Mouse (Mus musculus): ENCODE results near the gene Gpr18.

Gpr18 gene

DNA sequence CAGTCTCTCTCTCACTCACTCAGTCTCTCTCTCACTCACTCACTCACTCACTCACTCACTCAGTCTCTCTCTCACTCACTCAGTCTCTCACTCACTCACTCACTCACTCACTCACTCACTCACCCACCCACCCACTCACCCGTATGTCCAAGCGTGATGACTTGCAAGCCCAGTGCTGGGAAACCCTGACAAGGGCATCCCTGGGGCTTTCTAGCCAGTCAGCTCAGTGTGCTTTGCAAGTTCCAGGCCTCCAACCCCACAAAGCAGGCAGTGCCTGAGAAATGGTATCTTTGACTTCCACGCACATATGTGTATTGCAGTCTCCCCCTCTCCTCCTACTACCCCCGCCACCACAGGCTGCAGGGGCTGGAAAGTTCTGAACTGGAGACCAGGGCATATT lies 6.4 kb upstream of the Gpr18 start:
- DNase-seq (ENCODE audit: low spot score) = no peak

DNA sequence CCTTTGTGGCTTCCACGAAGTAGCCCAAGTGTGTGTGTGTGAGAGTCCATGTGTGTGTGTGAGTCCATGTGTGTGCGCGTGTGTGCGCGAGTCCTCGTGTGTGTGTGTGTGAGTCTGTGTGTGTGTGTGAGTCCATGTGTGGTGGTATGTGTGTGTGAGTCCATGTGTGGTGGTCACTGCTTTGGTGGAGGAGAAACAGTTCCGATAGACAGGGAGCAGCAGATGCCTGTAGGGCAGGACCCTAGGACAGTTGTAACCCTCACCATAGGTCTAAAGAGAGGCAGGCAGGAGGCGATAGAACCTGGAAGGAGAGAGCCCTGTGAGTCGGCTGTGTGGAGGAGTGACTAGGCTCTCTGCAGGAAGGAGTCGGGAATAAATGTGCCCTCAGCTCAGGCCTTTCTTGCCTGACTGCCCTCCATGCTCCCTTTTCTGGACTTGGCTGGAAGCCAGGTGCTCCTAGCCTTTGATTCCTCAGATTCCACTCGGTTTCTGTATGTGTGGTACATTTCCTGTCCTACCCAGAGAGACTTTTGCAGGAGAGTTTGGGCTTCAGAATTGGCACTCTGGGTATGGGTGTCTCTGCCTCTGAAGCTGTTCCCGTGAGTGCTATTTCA lies 5.0 kb upstream of the Gpr18 start:
- DNase-seq (ENCODE audit: low spot score) = no peak

DNA sequence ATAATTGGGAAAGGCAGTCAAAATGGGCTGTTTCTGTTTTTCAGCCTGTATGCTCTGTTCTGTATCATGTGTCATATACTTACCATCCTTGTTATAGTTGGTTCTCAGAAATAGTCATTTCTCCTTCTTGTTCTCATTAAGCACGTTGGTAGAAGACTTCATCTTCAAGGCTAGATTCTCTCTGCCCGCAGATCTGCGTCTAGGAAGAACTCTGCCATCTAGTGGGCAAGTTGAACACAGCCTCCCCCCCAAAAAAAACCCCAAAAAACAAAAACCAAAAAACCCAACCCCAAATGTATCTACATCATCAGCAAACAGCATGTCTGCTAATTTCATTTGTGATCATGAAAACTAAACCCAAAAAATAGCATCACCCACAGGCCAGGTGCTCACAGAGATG lies 4.2 kb upstream of the Gpr18 start:
- no peak for DNase-seq (ENCODE audit: low spot score)

DNA sequence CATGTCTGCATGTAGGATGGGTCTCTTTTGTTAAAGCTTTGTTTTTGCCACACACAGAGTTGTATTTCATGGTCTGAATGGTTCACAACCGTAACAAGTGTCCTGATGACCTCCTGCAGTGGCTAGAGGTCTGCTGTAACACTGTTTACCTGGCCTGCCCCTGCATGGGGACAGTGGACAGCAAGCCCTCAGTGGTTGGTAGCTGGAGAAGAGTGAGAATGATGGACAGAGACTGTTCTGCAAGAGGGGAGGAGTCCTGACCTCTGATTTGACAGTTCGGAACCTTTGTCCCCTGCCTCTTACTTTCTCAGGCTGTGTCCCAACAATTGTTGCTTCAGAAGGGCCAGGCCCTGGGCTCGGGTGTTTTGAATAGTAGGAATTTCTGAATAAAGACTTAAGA lies 2.7 kb upstream of the Gpr18 start:
- DNase-seq (ENCODE audit: low spot score) = no peak

DNA sequence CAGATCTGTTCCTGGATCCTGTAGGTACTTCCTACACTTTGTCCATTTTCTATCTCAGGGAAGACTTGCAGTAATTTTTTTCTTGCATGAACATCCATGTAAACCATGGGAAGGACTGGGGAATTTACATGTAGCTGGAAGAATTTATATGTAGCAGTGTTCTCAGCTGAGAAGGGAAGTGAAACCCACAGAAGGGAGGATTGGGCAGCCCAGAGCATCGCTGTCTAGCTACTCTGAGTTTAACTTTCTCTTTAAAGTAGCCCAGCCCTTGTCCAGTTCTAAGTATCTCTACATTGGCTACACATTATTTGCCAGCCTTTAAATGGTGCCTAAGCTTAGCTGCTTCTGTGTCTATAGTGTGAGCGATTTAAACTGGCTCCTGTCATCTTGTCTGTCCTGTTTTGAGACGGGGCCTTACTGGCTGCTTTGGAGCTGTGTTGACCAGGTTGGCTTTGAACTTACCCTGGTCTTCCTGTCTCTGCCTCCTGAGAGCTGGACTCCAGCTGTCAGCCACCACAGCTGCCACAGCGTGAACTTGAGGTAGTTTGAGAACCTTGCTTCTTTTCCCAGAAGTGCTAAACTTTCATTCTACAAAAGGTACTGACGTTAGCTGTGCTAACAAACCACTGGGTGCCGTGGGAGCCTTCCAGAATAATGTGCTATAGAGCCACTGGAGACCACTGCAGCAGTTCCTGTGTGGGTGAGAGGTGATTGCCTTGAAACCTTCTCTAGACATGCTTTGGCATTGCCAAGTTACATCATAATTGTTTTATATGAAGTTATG lies 922 bp upstream of the Gpr18 start:
- no peak for DNase-seq (ENCODE audit: low spot score)

DNA sequence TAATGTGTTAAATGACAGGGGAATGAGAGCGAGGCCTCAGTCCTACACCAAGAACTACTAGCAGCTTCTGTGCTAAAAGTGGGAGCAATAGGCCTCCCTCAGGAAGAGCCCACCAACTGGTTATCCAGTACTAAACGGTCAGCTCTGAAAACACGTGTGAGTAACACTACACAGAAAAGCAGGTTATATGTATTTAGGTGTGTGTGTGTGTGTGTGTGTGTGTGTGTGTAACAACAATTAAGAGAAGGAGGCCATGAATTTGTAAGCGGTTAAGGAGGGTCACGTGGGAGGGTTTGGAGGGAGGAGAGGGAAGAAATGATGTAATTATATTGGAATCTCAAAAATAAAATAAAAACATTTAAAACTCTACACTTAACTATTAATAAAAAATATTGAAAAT lies 438 bp downstream of the Gpr18 start:
- no peak for DNase-seq (ENCODE audit: low spot score)

DNA sequence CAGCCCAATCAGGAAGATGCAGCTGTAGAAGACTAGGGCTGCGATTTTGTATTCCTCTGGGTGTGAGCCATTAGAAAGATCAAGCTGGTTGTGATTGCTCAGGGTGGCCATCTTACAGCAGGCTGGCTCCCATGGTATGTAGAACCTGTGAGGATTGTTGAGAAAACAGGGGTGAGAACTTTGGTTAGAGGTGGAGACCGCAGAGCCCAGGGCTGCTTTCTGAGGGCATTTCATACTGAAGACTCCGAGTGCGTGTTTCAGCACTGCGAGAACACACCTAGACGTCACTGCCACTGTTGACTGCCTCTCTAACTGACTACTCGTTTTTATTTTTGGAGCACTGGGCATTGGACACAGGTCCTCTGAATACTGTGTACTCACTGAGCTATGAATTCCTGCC lies 3.1 kb downstream of the Gpr18 start:
- no peak for DNase-seq (ENCODE audit: low spot score)

DNA sequence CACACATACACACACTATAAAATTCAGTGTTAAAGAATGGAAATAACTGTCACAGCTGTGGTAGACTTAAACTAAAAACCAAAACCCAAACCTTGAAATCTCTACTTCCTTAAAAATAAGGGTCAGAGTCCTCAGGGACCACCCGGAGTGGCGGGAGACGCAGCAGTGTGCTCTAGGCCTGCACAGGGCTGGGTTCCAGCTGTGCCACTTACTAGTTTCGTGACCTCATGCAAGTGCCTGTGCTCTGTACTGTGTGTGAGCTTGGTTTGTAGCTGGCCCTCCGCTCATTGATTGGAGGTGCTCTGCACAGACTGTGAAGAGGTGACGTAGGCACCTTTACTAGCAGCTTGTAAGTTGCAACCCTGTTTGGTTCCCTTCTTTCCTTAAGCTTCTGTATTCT lies 5.7 kb downstream of the Gpr18 start:
- no peak for DNase-seq (ENCODE audit: low spot score)

DNA sequence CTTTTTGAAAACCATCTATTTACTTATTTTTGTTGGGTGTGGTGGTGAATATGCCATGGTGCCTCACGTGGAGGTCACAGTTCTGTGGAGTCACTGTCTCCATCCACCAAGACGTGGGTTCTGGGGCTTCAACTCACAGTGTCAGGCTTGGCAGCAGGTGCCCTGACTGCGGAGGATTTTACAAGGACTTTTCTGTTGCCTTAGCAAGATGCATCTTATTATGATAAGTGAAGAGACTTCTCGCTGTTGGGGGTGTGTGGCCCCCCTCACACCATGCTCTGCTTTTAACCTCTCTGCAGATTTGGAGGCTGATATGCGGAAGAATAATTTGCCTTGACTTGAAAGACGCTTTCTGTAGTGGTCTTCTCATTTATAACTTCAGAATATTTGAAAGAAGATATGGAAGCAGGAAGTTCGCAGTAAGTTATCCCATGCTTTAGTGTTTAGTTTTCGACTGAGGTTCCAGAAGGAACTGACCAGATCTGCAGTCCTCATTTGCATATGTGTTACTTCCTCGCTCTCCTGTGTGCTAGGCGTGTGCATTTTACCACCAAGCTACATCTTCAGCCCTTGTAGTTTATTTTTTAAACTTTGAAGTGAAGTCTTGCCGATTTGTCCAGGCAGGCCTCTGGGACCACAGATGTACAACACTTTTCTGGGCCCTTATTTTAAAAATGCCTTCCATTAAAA lies 8.4 kb downstream of the Gpr18 start:
- no peak for DNase-seq (ENCODE audit: low spot score)

DNA sequence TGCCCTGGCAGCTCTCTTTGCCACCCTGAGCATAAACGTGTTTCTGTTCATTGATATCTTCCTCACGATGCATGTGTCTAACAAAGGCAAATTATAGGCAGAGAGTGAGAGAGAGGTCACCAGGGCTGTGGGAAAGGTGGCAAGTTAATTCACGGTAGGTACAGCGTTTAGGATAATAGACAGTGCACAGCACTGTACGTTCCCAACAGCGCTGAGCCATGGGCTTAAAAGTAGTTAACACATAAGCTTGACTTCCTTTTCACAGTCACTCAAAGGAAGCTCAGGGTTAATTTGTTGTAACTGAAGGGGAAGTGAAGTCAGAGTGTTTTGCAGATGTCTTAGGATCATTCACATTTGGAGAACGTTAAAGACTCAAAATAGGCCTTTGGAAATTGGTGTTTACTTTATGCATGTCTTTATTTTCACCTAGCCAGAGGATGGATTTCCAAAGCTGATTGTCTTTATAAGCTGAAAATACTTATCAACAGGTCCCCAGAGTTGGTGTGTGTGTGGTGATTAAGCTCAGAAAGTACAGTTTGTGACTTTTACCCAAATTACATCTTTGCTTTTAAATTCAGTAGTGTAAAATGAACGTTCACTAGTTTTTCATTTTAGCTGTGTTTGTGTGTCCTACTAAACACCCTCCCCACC lies 9.1 kb downstream of the Gpr18 start:
- no peak for DNase-seq (ENCODE audit: low spot score)

DNA sequence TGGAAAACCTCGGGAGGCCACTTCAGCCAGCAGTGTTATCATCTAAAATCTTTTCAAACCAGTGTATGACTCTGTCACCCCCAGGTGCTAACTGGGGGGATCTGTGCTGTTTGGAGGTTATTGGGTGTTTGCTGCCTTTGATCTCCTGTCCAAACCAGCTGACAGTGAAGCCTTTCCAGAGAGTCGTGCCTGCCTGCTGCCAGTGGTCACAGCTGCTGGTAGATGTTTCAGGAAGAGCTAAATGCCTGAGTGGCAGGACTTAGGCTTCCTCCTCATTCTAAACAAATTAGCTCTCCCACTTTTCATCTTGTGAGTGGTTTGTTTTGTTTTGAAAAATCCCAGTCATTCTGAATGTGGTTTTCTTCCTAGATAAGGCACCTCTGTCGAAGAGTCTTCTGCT lies 10.8 kb downstream of the Gpr18 start:
- DNase-seq (ENCODE audit: low spot score) = no peak

DNA sequence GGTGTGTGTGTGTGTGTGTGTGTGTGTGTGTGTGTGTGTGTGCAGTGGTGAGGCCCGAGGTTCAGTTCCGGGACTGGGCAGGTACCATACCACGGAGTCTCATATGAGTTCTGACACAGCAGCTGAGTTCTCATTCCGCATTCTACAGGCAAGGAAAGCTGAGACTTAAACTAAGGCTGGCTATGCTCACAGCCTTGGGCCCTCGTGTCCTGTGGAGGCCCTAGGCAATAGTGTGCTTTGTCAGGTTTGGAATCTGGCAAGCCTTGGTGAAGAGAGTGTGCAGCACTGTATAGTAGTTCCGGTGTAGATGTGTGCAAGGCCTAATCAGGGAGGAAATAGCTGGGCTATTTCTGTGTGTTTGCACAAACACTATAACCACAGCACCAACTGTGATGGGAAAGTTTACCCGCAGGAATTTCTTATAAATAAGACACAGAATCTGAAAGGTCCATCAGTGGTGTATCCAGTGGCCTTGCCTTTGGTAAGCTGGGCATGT lies 12.2 kb downstream of the Gpr18 start:
- no peak for DNase-seq (ENCODE audit: low spot score)

DNA sequence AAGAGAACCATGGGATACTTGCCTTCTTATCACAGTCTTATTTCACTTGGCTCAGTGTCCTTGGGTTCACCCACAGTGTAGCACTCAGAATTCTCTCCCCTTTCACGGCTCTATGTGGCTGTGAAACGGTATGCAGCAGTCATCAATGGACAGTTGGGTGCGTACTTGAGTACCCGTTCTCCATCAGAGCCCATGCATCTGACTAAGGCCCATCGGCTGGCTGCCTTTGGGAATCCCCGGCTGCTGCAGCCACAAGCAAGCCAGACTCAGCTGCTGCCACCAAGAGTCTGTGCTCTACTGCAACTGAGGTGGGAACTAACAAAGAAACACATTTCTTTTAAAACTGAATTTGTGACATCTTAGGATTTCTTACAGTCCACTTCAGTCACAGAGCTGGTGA lies 14.1 kb downstream of the Gpr18 start:
- DNase-seq (ENCODE audit: low spot score) = no peak

DNA sequence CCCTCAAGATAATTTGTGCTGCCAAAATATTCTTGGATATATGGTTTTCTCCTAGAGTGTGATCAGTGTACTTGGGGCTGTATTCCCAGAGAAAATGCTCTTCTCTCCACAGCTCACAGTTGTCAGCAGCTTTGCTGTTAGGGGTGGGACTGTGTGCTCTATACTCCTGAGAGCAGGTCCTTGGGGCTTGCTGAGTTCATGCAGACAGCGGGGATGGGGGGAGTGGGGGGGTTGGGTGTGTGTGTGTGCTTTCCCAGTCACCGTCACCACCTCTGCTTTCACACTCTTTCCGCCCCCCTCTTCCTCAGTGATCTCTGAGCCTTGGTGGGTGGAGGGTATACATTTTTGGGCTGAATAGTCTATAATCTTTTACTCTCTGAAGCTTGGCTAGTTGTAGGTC lies 16.5 kb downstream of the Gpr18 start:
- DNase-seq (ENCODE audit: low spot score) = no peak

DNA sequence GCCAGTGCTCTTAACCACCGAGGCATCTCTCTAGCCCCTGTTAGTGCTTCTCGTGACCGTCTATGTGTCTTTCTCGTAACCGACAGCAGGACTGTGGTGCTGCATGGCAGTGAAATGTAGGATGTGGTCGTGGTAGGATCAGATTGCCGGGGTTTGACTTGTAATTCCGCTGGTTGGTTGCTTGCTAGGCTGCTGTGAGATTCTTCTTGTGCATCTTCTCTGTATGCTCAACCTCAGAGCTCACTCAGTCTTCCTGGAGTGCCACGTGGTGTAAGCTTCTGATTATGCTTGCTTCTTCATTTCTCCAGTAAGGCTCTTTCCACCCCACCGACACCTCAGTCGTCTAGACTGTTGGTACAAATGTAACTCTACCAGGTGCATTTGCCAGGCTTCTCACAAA lies 17.1 kb downstream of the Gpr18 start:
- DNase-seq (ENCODE audit: low spot score) = no peak

DNA sequence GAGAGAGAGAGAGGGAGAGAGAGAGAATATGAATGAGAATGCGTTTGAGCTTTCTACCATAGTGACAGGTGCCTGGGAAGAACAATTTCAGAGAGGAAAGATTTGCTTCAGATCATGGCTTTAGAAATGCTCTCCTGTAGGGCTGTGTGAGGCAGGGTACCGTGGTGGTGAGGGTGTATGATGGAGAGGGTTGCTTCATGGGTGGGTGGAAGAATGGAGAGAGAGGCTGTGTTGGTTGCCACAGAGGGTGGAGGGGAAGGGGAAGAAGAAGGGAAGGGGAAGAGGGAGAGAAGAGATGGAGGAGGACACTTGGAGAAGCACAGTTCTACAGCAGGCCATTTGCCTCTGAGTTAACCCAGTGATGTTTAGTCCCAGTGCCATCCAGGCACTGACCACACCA lies 17.8 kb downstream of the Gpr18 start:
- DNase-seq (ENCODE audit: low spot score) = no peak

DNA sequence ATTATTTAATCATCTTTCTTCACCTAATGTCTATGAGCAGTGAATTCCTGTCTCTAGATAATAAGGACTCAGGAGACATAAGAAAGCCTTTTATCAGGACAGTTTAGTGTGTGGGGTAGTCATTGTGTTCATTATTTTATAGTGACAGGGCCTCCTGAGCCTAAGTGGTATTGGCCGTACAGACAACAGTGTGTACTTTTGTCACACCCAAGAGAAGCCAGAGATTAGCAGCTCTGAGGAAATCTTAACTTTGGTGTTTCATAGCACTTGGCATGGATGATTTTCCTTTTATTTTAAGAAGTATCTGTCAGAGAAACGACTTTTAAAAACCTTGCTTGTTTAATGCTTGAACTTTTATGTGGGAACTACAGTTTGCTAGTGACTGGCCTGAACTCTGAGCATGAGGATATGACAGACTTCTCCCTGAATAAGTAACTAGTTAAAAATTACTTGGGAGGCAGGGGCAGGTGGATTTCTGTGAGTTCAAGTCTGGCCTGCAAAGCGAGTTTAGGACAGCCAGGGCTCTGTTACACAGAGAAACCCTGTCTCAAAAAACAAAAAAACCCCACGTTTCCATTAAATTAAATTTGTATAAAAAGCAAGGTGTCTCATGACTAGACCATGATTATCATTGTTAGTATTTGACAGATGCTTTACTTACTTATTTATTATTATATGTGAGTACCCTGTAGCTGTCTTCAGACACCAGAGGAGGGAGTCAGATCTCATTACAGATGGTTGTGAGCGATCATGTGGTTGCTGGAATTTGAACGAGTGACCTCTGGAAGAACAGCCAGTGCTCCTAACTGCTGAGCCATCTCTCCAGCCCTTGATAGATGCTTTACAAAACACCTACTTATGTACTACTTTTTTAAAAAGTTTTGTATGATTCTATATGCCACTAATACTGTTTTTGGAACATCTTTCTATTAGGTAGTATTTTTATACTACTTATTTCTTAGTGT lies 19.2 kb downstream of the Gpr18 start:
- no peak for DNase-seq (ENCODE audit: low spot score)

DNA sequence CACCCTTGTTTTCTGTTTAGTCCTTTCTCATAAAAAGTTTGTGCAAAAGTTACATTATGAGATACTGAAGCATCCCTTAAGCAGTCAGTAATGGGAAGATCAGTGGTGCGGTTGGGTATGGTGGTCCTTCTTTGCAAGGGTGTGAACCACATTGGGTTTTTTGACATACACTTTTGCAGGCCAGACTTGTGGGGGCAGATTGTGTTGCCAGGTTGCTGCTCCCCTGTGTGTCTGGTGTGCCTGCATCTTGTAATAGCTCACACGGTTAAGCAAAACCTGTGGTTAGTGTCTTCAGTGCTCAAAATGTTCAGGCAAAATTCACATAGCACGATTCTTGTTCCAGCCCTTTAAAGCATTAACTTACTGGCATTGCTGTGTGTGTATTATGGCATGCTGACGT lies 20.3 kb downstream of the Gpr18 start:
- no peak for DNase-seq (ENCODE audit: low spot score)

DNA sequence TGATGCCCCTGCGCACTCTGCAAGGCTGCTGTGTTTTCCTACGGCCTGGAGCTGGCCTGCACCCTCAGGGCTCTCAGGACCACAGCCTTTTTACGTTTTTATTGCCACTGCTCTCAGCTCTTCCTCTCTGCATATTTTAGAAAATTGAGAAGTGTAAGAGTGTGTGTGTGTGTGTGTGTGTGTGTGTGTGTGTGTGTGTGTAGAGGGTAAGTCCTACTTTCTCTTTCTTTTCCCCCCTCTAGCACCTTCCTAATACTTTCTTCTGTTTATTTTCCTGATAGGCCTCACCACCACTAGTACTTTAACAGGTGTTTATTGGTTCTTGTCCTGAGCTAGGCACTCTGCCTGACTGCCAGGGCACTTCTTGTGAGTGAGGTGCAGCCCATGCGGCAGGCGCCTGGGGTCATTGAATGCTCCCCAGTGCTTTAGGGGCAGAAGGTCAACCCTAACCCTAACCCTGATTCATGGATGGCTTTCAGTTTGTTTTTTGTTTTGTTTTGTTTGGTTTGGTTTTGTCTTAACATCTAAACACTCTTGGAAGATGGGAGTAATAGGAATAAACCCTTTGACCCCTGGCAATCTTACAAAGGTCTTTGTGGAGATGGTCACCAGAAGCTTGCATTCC lies 21.0 kb downstream of the Gpr18 start:
- DNase-seq (ENCODE audit: low spot score) = no peak

DNA sequence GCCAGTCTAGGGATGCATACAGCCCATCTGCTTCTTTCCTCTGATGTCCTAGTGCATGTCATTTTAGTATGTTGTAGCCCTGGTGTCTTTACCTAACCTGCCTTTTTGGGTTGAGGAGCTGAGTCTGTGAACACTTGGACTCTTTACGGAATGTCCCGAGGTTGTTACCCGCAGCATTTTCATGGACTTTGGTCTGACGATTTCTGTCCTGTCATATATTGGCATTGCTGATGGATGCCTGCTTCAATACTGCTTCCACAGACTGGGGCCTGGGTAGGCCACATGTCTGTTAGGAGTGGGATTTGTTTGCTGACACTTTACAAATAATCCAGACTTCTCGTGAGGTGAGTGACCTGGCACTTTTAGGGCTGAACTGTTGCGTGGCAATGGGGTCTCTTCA lies 21.8 kb downstream of the Gpr18 start:
- DNase-seq (ENCODE audit: low spot score) = no peak

DNA sequence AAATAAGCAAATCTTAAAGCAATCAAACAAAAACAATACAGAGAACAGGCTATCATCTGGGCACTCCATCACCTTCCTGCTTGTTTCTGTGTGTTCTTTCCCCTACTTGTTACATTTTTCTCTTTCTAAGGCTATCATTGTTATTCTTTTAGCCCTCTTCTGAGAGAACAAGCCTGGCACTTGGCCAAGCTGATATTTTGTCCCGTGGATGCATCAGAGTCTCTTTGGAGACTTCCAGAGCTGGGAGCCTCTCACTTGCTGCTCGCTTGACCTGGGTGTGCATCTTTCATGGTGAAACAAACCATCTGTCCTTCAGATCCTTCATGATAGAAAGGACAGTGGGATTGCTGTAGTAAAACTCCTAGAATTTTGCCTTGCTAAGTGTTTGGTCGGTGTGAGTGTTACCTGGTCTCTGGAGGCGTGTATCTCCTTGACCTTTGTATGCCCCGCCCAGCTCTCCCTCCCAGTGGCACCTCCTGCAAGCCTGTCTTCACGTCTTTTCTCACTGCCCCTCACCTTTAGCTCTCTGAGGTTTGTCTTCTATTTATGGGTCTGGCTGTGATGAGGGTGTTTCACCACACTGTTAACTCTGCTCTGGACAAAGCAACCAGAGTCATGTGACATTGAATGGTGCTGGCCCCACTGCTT lies 31.3 kb downstream of the Gpr18 start:
- DNase-seq (ENCODE audit: low spot score) = no peak
